Mouse (Mus musculus): ENCODE data around the gene Dars.
A peak's percentile ranks its signal among the peaks of the same experiment; 100 is the strongest.

Gene Dars

GRCm38 (mm10) chr1:128411141-128411540 lies 6.0 kb downstream of the Dars start:
- no peak for DNase-seq

GRCm38 (mm10) chr1:128406846-128407245 lies 10.3 kb downstream of the Dars start:
- DNase-seq = no peak

GRCm38 (mm10) chr1:128405675-128406074 lies 11.5 kb downstream of the Dars start:
- no peak for DNase-seq

- peak; percentile 12 for DNase-seq
Measured at GRCm38 (mm10) chr1:128405041-128405481, 12.1 kb downstream of the Dars start.

- no peak for DNase-seq
Measured at GRCm38 (mm10) chr1:128400926-128401325, 16.2 kb downstream of the Dars start.

- no peak for DNase-seq
Measured at GRCm38 (mm10) chr1:128399941-128400915, 16.9 kb downstream of the Dars start.

GRCm38 (mm10) chr1:128398738-128399445 lies 18.3 kb downstream of the Dars start:
- peak; percentile 35 for DNase-seq

- DNase-seq = no peak
Measured at GRCm38 (mm10) chr1:128394657-128395056, 22.5 kb downstream of the Dars start.

- no peak for DNase-seq
Measured at GRCm38 (mm10) chr1:128392382-128392781, 24.8 kb downstream of the Dars start.

GRCm38 (mm10) chr1:128386487-128386886 lies 30.7 kb downstream of the Dars start:
- no peak for DNase-seq

- DNase-seq = no peak
Measured at GRCm38 (mm10) chr1:128376841-128377240, 40.3 kb downstream of the Dars start.

- DNase-seq = no peak
Measured at GRCm38 (mm10) chr1:128372143-128372860, 44.9 kb downstream of the Dars start.

- DNase-seq = peak; percentile 73
Measured at GRCm38 (mm10) chr1:128368732-128369441, 48.3 kb downstream of the Dars start.

- no peak for DNase-seq
Measured at GRCm38 (mm10) chr1:128360601-128361000, 56.6 kb downstream of the Dars start.

GRCm38 (mm10) chr1:128359554-128360376 lies 57.4 kb downstream of the Dars start, which contains the start of gene Mcm6:
TSS of gene Mcm6 (minus strand) at chr1:128359664.
- peak; percentile 97 for DNase-seq

GRCm38 (mm10) chr1:128358916-128359553 lies 58.1 kb downstream of the Dars start:
- DNase-seq = peak; percentile 51

GRCm38 (mm10) chr1:128358276-128358675 lies 58.9 kb downstream of the Dars start:
- DNase-seq = no peak

GRCm38 (mm10) chr1:128357452-128357851 lies 59.7 kb downstream of the Dars start:
- DNase-seq = no peak

- DNase-seq = no peak
Measured at GRCm38 (mm10) chr1:128353092-128353491, 64.1 kb downstream of the Dars start.

GRCm38 (mm10) chr1:128344232-128344631 lies 72.9 kb downstream of the Dars start:
- no peak for DNase-seq
